Mouse (Mus musculus) neural tube, embryonic 14.5 days (tissue): Measurements from ENCODE around the gene Tex14. TPM values are rescaled to one million over a fixed set of nuclear protein-coding genes. Genes with fewer than 3 reads are reported as not detected.
"Not testable (repeated sequence)": the region's sequence is repeated elsewhere in the genome, so short reads cannot be mapped to it uniquely, and the experiment has no call there.

Experiments used
- ATAC-seq: fragments of 200-750 bp; cut with Nextera tagmentation; 2 replicates; pipeline ENCODE4 v1.8.0; 2017; ENCODE audit warnings: low read depth, mild to moderate bottlenecking, moderate TSS enrichment, moderate library complexity
- H3K27ac ChIP-seq: fragments of 300-500 bp; sonication (generic); 2 replicates; pipeline ENCODE4 v1.5.1; 2014; ENCODE audit warnings: low read depth, mild to moderate bottlenecking, control low read depth, low read length, moderate library complexity, mixed read lengths
- H3K27me3 ChIP-seq: fragments of 300-500 bp; sonication (generic); 2 replicates; pipeline ENCODE4 v1.6.1; 2014; ENCODE audit warnings: low read length; ENCODE audit not compliant: control insufficient read depth, insufficient read depth
- H3K36me3 ChIP-seq: fragments of 300-500 bp; sonication (generic); 2 replicates; pipeline ENCODE4 v1.6.1; 2014; ENCODE audit warnings: low read length, mixed read lengths; ENCODE audit not compliant: control insufficient read depth, insufficient read depth
- H3K4me1 ChIP-seq: fragments of 300-500 bp; sonication (generic); 2 replicates; pipeline ENCODE4 v1.6.1; 2014; ENCODE audit warnings: low read length; ENCODE audit not compliant: control insufficient read depth, insufficient read depth
- H3K4me2 ChIP-seq: fragments of 300-500 bp; sonication (generic); 2 replicates; pipeline ENCODE4 v1.6.1; 2014; ENCODE audit warnings: mild to moderate bottlenecking, low read depth, low read length, control low read depth
- H3K4me3 ChIP-seq: fragments of 300-500 bp; sonication (generic); 2 replicates; pipeline ENCODE4 v1.5.1; 2014; ENCODE audit warnings: low read depth, low read length, control low read depth, mixed read lengths
- H3K9ac ChIP-seq: fragments of 300-500 bp; sonication (generic); replicated peaks from 2 replicates; pipeline ENCODE4 v1.6.1; 2014; ENCODE audit warnings: low read depth, mild to moderate bottlenecking, control low read depth, low read length, mixed read lengths
- H3K9me3 ChIP-seq: fragments of 300-500 bp; sonication (generic); 2 replicates; pipeline ENCODE4 v1.6.1; 2016; ENCODE audit warnings: low read length; ENCODE audit not compliant: control insufficient read depth
- WGBS: fragments of 180-500 bp; shearing (Covaris S2); extraction: QIAGEN DNeasy Blood & Tissue Kit; methylation state at CpG from one replicate; pipeline ENCODE4 v1.1.7; 2014; 5-methylcytosine and 5-hydroxymethylcytosine counted together
- polyA plus RNA-seq: library from polyadenylated mRNA; unstranded; fragments of >200 nt; fragmentation: Nextera tagmentation; extraction: Ambion mirVana; gene quantifications from 2 replicates; pipeline ENCODE4 v1.2.1, GENCODE M21; 2014

The Tex14 gene
- polyA plus RNA-seq, 1 experiment from 2014 or later: 0.51 TPM

DNA sequence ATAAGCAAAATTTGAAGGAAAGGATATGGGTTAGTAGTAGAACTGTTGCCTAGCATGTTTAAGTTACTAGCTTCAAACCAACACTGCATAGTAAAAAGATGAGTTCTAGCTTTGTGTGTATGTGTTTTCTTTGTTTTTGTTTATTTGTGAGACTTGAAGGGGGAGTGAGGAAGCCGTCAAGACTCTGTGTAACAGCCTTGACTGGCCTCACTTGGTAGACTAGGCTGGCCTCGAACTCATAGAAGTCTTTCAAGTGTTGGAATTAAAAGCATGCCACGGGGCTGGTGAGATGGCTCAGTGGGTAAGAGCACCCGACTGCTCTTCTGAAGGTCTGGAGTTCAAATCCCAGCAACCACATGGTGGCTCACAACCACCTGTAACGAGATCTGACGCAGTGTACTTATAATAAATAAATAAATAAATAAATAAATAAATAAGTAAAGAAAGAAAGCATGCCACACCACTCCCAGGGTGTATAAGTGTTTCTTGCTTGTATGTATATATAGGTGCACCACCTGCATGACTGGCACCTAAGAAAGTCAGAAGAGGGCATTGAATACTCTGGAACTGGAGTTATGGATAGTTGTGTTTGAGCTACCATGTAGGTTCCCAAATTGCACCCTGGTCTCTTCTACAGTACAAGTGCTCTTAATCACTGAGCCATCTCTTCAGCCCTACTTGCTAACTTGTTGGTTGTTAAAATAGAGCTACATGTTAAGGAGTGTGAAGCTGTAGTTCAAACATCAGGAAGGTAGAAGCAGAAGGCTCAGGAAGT, 18.9 kb downstream of the Tex14 start:
- H3K27me3 ChIP-seq: no peaks in the 10 kb centered on the region
- peak overlapping the region; percentile 74 for H3K27ac ChIP-seq
- no peak overlapping the region for H3K4me2 ChIP-seq
- no peak overlapping the region for H3K4me3 ChIP-seq
- no peaks in the 10 kb centered on the region for H3K9me3 ChIP-seq
- no peaks in the 10 kb centered on the region for H3K36me3 ChIP-seq
- ATAC-seq: no peak
- no peak overlapping the region for H3K9ac ChIP-seq
- 54% methylated on average over 6 of the region's 6 CpGs for WGBS
- H3K4me1 ChIP-seq: no peaks in the 10 kb centered on the region; the same call in 1 of the 2 replicates

- under 1% methylated on average over 7 of the region's 7 CpGs for WGBS
- H3K9me3 ChIP-seq: no peaks in the 10 kb centered on the region
- H3K4me2 ChIP-seq: peak overlapping the region; percentile 39
- no peaks in the 10 kb centered on the region for H3K36me3 ChIP-seq
- ATAC-seq: peak; percentile 69; the same call in 1 of the 2 replicates
- H3K27me3 ChIP-seq: no peaks in the 10 kb centered on the region
- peak overlapping the region; percentile 4; the same call in 1 of the 2 replicates for H3K9ac ChIP-seq
- peak overlapping the region; percentile 77; the same call in 1 of the 2 replicates for H3K27ac ChIP-seq
- H3K4me1 ChIP-seq: no peaks in the 10 kb centered on the region; the same call in 1 of the 2 replicates
- H3K4me3 ChIP-seq: peak overlapping the region; percentile 20
Measured at GRCm38 (mm10) chr11:87426121-87426449, 21.2 kb downstream of the Tex14 start.

DNA sequence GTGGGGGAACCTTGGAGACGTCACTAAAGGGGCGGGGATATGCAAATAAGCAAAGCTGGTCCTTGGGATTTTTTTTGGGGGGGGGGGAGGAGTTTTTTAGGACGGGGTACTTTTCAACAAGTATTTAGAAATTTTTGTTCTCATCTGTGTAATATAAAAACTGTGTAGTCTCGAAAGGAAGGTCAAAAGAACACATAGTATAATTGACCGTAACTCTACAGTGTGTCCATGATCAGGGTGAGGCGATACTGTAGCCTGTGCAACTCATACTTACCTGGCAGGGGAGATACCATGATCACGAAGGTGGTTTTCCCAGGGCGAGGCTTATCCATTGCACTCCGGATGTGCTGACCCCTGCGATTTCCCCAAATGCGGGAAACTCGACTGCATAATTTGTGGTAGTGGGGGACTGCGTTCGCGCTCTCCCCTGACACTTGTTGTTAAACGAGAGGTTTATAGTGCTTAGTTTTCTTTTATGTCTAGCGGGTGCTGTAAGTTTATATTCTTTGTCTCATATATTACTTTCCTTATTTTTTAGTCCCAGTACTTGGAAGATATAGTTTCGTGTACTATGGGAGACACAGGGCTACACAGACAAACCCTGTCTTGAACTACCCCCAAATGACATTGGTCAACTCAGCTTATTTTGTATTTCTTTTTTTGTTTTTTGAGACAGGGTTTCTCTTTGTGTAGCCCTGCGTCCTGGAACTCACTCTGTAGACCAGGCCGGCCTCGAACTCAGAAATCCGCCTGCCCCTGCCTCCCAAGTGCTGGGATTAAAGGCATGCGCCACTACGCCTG, 21.8 kb downstream of the Tex14 start:
- Histone ChIP-seq H3K4me3 (peak overlapping the region; percentile 20; the same call in 1 of the 2 replicates), H3K27ac (peak overlapping the region; percentile 77), H3K4me2 (peak overlapping the region; percentile 39), H3K9ac (peak overlapping the region; percentile 4; the same call in 1 of the 2 replicates)
- not testable (repeated sequence) for H3K36me3 ChIP-seq, H3K9me3 ChIP-seq, H3K27me3 ChIP-seq, H3K4me1 ChIP-seq
- peak; percentile 91 for ATAC-seq
- under 1% methylated on average over 22 of the region's 24 CpGs for WGBS

- no peak overlapping the region for H3K4me3 ChIP-seq
- 49% methylated on average over 1 of the region's 1 CpGs for WGBS
- no peak for ATAC-seq
Measured at GRCm38 (mm10) chr11:87427273-87428050, 22.6 kb downstream of the Tex14 start.

DNA sequence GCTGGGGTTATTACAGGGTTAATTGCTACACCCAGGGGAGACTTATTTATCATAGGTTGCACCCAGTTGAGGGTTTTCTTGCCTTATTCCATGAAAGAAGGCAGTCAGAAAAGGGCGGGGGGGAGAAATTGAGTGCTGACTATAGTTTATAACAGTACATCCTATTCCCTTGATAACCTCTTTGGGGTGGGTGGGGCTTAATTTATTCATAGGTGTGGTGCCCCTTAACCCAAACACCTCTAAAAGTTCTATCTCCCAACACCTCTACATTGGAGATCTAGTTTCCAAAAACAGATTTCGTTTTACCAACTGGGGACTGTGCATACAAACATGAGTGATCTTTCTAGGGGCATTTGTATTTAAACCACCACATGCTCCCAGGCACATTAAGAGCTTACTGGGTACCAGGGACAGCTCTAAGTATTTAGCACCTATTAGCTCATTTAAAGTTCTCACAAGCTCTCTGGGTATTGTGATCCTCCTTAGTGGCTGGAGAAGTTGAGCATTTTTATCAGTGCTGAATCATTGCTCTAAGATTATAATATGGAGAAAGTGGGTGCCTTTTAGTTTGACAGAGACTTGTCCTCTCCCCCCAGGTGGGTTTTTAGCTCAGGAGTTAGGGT, 23.3 kb downstream of the Tex14 start:
- H3K4me3 ChIP-seq: no peak overlapping the region
- ATAC-seq: no peak
- H3K4me1 ChIP-seq: no peaks in the 10 kb centered on the region
- no peak overlapping the region for H3K4me2 ChIP-seq
- 60% methylated on average over 2 of the region's 2 CpGs for WGBS
- no peak overlapping the region for H3K27ac ChIP-seq
- no peaks in the 10 kb centered on the region for H3K27me3 ChIP-seq
- H3K9ac ChIP-seq: no peak overlapping the region
- no peaks in the 10 kb centered on the region for H3K9me3 ChIP-seq
- H3K36me3 ChIP-seq: no peaks in the 10 kb centered on the region

More at GRCm38 (mm10) chr11:87427273-87428050, 22.6 kb downstream of the Tex14 start:
- Histone ChIP-seq H3K27me3 (no peaks in the 10 kb centered on the region), H3K9me3 (no peaks in the 10 kb centered on the region), H3K36me3 (no peaks in the 10 kb centered on the region), H3K4me1 (no peaks in the 10 kb centered on the region), H3K27ac (peak overlapping the region; percentile 50; the same call in 1 of the 2 replicates), H3K9ac (no peak overlapping the region), H3K4me2 (no peak overlapping the region)

GRCm38 (mm10) chr11:87429363-87429762, 24.5 kb downstream of the Tex14 start:
- 80% methylated on average over 4 of the region's 4 CpGs for WGBS
- no peaks in the 10 kb centered on the region for H3K36me3 ChIP-seq
- ATAC-seq: no peak

GRCm38 (mm10) chr11:87430374-87430773, 25.5 kb downstream of the Tex14 start:
- no peak overlapping the region for H3K9ac ChIP-seq
- H3K4me2 ChIP-seq: no peak overlapping the region
- no peaks in the 10 kb centered on the region for H3K9me3 ChIP-seq
- no peak for ATAC-seq
- H3K27ac ChIP-seq: no peak overlapping the region
- H3K27me3 ChIP-seq: no peaks in the 10 kb centered on the region
- H3K4me3 ChIP-seq: no peak overlapping the region
- H3K36me3 ChIP-seq: no peaks in the 10 kb centered on the region
- no peaks in the 10 kb centered on the region for H3K4me1 ChIP-seq
- WGBS: 82% methylated on average over 2 of the region's 2 CpGs

More at GRCm38 (mm10) chr11:87429363-87429762, 24.5 kb downstream of the Tex14 start:
- no peak overlapping the region for H3K9ac ChIP-seq
- H3K27ac ChIP-seq: no peak overlapping the region
- no peaks in the 10 kb centered on the region for H3K9me3 ChIP-seq
- no peak overlapping the region for H3K4me3 ChIP-seq
- H3K4me1 ChIP-seq: no peaks in the 10 kb centered on the region
- H3K27me3 ChIP-seq: no peaks in the 10 kb centered on the region
- H3K4me2 ChIP-seq: no peak overlapping the region

DNA sequence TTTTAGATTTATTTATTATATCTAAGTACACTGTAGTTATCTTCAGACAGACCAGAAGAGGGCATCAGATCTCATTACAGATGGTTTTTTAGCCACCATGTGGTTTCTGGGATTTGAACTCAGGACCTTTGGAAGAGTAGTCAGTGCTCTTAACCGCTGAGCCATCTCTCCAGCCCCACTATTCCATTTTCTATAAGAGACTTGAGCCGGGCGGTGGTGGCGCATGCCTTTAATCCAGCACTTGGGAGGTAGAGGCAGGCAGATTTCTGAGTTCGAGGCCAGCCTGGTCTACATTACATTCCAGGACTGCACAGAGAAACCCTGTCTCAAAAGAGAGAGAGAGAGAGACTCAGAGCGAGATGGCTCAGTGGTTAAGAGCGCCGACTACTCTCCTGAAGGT, 26.9 kb downstream of the Tex14 start:
- not testable (repeated sequence) for ATAC-seq, H3K27ac ChIP-seq

More for the DNA sequence above, 26.9 kb downstream of the Tex14 start:
- not testable (repeated sequence) for H3K4me2 ChIP-seq, H3K36me3 ChIP-seq, H3K27me3 ChIP-seq, H3K9me3 ChIP-seq, H3K4me1 ChIP-seq, H3K9ac ChIP-seq, H3K4me3 ChIP-seq
- WGBS: 89% methylated on average over 8 of the region's 8 CpGs
